Mouse (Mus musculus) cerebellum, adult 2 months (tissue): ENCODE measurements around the gene Gria1. TPM values are rescaled to one million over a fixed set of nuclear protein-coding genes. Genes with fewer than 3 reads are reported as not detected.

ENCODE experiments used
- DNase-seq, 2 experiments: peaks; one replicate each; pipeline ENCODE4 v3.0.0; 2021
- H3K27ac ChIP-seq: fragments of 200-500 bp; 2 replicates; pipeline ENCODE4 v1.5.1; 2012; ENCODE audit warnings: low read length, control low read depth, inconsistent platforms; ENCODE audit not compliant: insufficient read depth
- H3K27me3 ChIP-seq: fragments of 200-500 bp; 2 replicates; pipeline ENCODE4 v1.6.1; 2012; ENCODE audit warnings: inconsistent platforms, mild to moderate bottlenecking, low read length, moderate library complexity; ENCODE audit not compliant: control insufficient read depth, insufficient read depth
- H3K4me1 ChIP-seq: fragments of 200-500 bp; 2 replicates; pipeline ENCODE4 v1.6.1; 2011; ENCODE audit warnings: low read length; ENCODE audit not compliant: control insufficient read depth, insufficient read depth
- H3K4me3 ChIP-seq: fragments of 200-500 bp; replicated peaks from 2 replicates; pipeline ENCODE3; 2011; ENCODE audit warnings: mild to moderate bottlenecking, low read depth, low read length, control low read depth; ENCODE audit not compliant: insufficient read depth
- CTCF ChIP-seq: fragments of 200-500 bp; IDR thresholded peaks from 2 replicates; pipeline ENCODE4 v1.5.1; 2011; ENCODE audit warnings: low read depth, mild to moderate bottlenecking, control low read depth, low read length, moderate library complexity, borderline replicate concordance; ENCODE audit not compliant: insufficient read depth
- POLR2A ChIP-seq: fragments of 200-500 bp; IDR thresholded peaks from 2 replicates; pipeline ENCODE4 v1.6.1; 2011; ENCODE audit warnings: low read length, control low read depth, borderline replicate concordance; ENCODE audit not compliant: insufficient read depth
- WGBS: fragments of 180-500 bp; shearing (Covaris S2); methylation state at CpG from one replicate; pipeline ENCODE4 v1.1.7; 2018; 5-methylcytosine and 5-hydroxymethylcytosine counted together
- polyA plus RNA-seq: library from polyadenylated mRNA; depleted of rRNA; stranded (reverse); fragments of >200 nt; gene quantifications from 2 replicates; pipeline ENCODE4 v1.2.3, GENCODE M21; 2012; rRNA removed

The Gria1 gene
- polyA plus RNA-seq, result 135 and 150 TPM in 2 replicates

- no peak for DNase-seq
- no peaks in the 10 kb centered on the region; the same call in 1 of the 2 replicates for H3K27me3 ChIP-seq
- TF ChIP-seq POLR2A (no peak), CTCF (no peak)
- H3K27ac ChIP-seq, result no peak within 1 kb of the TSS
- 55% methylated on average over 6 of the region's 6 CpGs for WGBS
- H3K4me1 ChIP-seq, result no peaks in the 10 kb centered on the region
- peak within 1 kb of the TSS; percentile 32 for H3K4me3 ChIP-seq
Observed at GRCm38 (mm10) chr11:57011024-57011690, at the start of gene Gria1. TSS of gene Gria1 (plus strand) at chr11:57011387.

GRCm38 (mm10) chr11:56961751-56962150, 49.4 kb upstream of the Gria1 start:
- no peak for DNase-seq
- 82% methylated on average over 3 of the region's 3 CpGs for WGBS
- no peak for TF ChIP-seq POLR2A
- no peak for TF ChIP-seq CTCF

GRCm38 (mm10) chr11:56972814-56973213, 38.4 kb upstream of the Gria1 start:
- no peaks in the 10 kb centered on the region; the same call in 1 of the 2 replicates for H3K27me3 ChIP-seq
- TF ChIP-seq POLR2A, result no peak
- no peak for TF ChIP-seq CTCF

More at GRCm38 (mm10) chr11:56961751-56962150, 49.4 kb upstream of the Gria1 start:
- H3K4me1 ChIP-seq, result no peaks in the 10 kb centered on the region
- H3K27me3 ChIP-seq, result no peaks in the 10 kb centered on the region; the same call in 1 of the 2 replicates
- H3K4me3 ChIP-seq, result no peak overlapping the region
- no peak overlapping the region for H3K27ac ChIP-seq

DNA sequence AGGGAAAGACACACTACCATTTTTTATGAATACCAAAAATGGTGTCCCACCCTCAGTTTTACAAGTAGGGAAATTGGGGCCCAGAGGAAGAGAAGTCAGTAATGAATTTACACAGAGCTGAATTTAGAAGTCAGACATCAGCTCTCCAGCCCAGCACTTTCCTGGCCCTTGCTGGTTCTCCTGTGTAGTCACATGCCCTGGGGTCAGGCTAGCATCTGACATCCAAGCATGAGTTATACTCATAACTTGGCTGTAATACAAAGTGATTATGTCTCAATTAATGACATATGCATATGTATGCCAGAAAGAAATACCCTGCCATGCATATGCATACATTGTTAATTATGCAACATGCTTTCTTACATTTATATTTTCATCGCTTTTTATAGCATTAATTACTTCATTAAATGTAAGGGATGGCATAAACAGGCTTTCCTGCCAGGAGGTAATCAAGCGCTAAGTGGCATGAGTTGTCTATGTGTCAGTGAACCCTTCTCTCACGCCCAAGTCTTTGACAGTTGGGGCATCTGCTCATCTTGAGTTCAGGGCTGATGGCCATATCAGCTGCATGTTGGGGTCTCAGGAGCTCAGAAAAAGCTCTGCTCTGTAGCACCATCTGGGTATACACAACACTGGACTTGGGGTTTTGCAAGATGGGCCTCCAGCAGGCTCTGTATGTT, 26.7 kb upstream of the Gria1 start:
- TF ChIP-seq CTCF, result no peak
- no peak for TF ChIP-seq POLR2A
- Histone ChIP-seq H3K27ac (no peak overlapping the region), H3K4me3 (no peak overlapping the region), H3K27me3 (no peaks in the 10 kb centered on the region; the same call in 1 of the 2 replicates), H3K4me1 (no peaks in the 10 kb centered on the region)
- no peak for DNase-seq
- WGBS, result 28% methylated on average over 3 of the region's 3 CpGs

More at GRCm38 (mm10) chr11:56972814-56973213, 38.4 kb upstream of the Gria1 start:
- 74% methylated on average over 1 of the region's 1 CpGs for WGBS
- no peak overlapping the region for H3K4me3 ChIP-seq
- no peak for DNase-seq
- H3K4me1 ChIP-seq, result no peaks in the 10 kb centered on the region
- no peak overlapping the region for H3K27ac ChIP-seq

- H3K4me1 ChIP-seq, result no peaks in the 10 kb centered on the region
- TF ChIP-seq CTCF (no peak), POLR2A (no peak)
- H3K27ac ChIP-seq, result no peak overlapping the region
- 26% methylated on average over 4 of the region's 4 CpGs for WGBS
- DNase-seq, result no peak
- no peak overlapping the region for H3K4me3 ChIP-seq
- no peaks in the 10 kb centered on the region; the same call in 1 of the 2 replicates for H3K27me3 ChIP-seq
Observed at GRCm38 (mm10) chr11:56985457-56985856, 25.7 kb upstream of the Gria1 start.

GRCm38 (mm10) chr11:56999601-57000001, 11.6 kb upstream of the Gria1 start:
- Histone ChIP-seq H3K4me1 (0 out of 2 replicates have a peak, but pooled peaks cover 4% of the 10 kb centered on the region), H3K4me3 (no peak overlapping the region), H3K27ac (no peak overlapping the region), H3K27me3 (no peaks in the 10 kb centered on the region)
- 3% methylated on average over 3 of the region's 3 CpGs for WGBS
- TF ChIP-seq POLR2A (no peak), CTCF (no peak)
- peak; percentile 38 to 57 for DNase-seq

- WGBS, result 80% methylated on average over 3 of the region's 3 CpGs
- Histone ChIP-seq H3K4me1 (no peaks in the 10 kb centered on the region), H3K27me3 (no peaks in the 10 kb centered on the region; the same call in 1 of the 2 replicates), H3K4me3 (no peak overlapping the region), H3K27ac (no peak overlapping the region)
- no peak for DNase-seq
- TF ChIP-seq CTCF (no peak), POLR2A (no peak)
Observed at GRCm38 (mm10) chr11:57004611-57005010, 6.6 kb upstream of the Gria1 start.
